Mouse (Mus musculus) regulatory T cell (primary cell): ENCODE measurements around the gene Hoxb6.

Source experiments
- in situ Hi-C: fragments of 300-600 bp; cut with MboI, MseI; formaldehyde crosslinking; loops from one replicate; pipeline ENCODE4 v1.15.1; 2025; ENCODE audit warnings: high pct_unique_total_duplicates

Hoxb6 gene

GRCm38 (mm10) chr11:96300354-96301063 is 8.2 kb downstream of the Hoxb6 start:
- in situ Hi-C loops, result loop anchor here (5.0 kb wide), 1 partner anchor 247 kb away; no protein-coding TSS in a partner anchor

- in situ Hi-C loops, result loop anchor here (5.0 kb wide), 1 partner anchor 246 kb away; no protein-coding TSS in a partner anchor
Observed at GRCm38 (mm10) chr11:96301064-96301431, 8.8 kb downstream of the Hoxb6 start.

- in situ Hi-C loops, result loop anchor here (5.0 kb wide), 1 partner anchor 245 kb away; no protein-coding TSS in a partner anchor
Observed at GRCm38 (mm10) chr11:96301837-96302236, 9.6 kb downstream of the Hoxb6 start.

DNA sequence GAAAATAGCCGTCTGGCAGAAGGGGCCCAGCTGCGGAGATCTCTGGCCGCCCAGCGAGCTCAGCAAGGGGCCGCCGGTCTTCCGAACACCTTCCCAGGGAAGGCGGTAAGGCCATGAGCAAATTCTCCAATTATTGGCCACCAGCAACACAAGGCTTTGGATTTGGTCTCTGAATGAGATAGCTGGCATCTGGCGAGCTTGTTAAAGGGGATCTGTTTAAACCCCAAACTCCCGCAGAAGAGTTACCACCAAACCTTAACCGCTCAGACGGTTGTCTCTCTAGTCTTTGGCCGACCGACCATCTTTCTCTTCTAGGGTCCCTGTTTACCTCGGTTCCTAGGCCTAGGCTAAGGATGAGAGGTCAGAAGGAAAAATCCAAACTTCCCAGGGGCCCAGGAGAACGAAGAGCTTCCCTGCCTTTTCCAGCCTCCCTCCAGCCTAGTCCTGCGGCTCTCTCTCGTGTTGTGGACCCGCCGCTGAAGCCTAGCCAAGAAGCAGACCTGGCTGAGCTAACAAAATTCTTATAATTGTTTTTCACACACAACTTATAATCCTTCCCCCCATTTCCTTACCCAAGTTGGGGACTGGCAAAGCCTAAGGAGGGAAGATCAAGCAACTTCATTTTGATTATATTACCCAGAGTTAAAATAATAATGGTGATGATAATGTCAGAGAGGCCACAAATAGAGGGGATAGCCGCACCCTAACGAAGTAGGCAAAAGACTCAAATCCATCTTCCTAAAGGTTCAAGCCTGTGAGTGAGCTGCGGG is 10.3 kb downstream of the Hoxb6 start:
- in situ Hi-C loops, result loop anchor here (5.0 kb wide), 1 partner anchor 245 kb away; no protein-coding TSS in a partner anchor

DNA sequence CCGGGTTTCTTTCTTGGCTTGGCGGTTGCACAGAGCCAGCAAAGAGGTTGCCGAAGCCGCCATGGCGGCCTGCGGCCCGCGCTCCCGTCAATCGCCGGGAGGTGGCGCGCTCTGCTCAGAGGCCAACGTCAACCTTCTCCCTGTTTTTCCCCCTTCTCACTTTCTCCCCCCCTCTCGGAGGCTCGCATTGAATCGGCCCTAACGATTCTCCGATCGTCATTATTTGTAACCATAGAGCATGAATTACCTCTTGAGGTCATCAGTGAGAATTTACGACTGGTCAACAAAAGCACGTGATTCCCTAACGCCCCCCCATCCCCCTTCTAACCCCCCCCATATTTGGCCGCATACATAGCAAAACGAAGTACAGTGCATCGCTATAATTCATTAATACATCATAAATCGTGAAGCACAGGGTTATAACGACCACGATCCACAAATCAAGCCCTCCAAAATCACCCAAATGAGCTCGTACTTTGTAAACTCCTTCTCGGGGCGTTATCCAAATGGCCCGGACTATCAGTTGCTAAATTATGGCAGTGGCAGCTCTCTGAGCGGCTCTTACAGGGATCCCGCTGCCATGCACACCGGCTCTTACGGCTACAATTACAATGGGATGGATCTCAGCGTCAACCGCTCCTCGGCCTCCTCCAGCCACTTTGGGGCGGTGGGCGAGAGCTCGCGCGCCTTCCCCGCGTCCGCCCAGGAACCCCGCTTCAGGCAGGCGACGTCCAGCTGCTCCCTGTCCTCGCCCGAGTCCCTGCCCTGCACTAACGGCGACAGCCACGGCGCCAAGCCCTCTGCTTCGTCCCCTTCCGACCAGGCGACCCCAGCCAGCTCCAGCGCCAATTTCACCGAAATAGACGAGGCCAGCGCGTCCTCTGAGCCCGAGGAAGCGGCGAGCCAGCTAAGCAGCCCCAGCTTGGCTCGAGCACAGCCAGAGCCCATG is 11.1 kb downstream of the Hoxb6 start, which contains the start of gene Hoxb5:
Hoxb5 (plus strand) TSS at position 186 of the 949 bp plus-strand sequence.
- in situ Hi-C loops, result loop anchor here (5.0 kb wide), 1 partner anchor 244 kb away; no protein-coding TSS in a partner anchor

DNA sequence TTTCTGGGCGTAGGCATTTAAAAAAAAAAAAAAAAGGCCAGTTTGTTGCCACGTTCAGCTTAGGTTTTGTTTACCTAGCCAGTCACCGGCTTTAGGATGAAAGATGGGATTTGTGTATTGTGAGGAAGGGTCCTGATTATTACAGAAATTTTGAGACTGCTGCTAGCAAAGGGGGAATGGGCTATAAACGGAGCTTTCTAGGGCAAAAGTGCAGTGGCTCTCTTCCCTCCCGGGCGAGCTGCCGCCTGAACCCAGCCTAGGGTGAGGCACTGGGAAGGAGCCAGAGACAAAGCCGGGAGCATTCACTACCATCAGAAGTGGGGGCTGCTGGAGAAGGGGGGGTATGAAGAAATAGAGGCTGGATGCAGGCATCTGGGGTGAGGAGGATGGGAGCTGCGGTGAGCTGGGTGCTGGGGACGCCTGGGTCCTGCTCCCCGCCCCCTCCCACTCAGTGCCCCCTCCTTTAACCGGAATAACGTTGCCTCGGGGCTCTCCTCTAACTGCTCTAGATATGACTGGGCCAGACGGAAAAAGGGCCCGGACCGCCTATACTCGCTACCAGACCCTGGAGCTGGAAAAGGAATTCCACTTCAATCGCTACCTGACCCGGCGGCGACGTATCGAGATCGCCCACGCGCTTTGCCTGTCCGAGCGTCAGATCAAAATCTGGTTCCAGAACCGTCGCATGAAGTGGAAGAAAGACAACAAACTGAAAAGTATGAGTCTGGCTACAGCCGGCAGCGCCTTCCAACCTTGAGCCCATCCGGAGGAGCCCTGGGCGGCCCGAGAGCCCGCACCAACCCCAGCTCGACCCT is 12.3 kb downstream of the Hoxb6 start:
- in situ Hi-C loops, result loop anchor here (5.0 kb wide), 1 partner anchor 243 kb away; no protein-coding TSS in a partner anchor

DNA sequence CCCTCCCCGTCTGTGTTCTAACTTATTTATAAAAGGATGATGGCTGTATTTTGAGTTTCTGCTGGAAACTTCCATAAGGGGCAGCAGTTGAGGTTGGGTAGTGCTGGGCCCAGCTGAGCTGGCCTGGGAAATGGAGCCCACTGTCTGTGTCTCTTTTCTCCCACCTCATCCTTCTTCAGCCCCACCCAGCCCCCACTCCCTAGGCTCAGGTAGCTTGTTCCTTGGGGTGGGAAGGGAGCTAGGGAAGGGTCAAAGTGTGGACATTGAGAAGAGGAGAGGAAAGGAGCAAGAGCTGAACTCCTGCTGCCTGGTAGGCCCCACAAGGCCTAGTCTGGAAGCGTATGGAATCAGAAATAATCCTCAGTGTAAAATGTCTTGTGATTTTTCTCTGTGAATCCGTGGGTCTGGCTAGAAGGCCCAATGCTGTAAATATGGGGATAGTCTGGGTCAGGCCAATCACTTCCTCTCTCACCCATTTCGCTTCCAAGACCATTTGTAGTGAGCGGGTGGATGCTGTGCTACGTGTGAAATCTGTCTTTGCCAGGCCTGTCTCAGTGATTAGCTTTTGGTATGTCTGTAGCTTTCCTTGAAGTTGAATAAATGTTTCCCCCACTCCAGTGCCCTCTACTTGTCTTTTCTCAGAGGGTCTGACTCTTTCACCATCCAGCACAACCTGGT is 13.4 kb downstream of the Hoxb6 start:
- in situ Hi-C loops, result no loop called here

GRCm38 (mm10) chr11:96306183-96306907 is 14.1 kb downstream of the Hoxb6 start:
- in situ Hi-C loops, result no loop called here

- in situ Hi-C loops, result no loop called here
Observed at GRCm38 (mm10) chr11:96306908-96307269, 14.6 kb downstream of the Hoxb6 start.

- in situ Hi-C loops, result no loop called here
Observed at GRCm38 (mm10) chr11:96308763-96309162, 16.5 kb downstream of the Hoxb6 start.

- in situ Hi-C loops, result no loop called here
Observed at GRCm38 (mm10) chr11:96309288-96309687, 17.0 kb downstream of the Hoxb6 start.

DNA sequence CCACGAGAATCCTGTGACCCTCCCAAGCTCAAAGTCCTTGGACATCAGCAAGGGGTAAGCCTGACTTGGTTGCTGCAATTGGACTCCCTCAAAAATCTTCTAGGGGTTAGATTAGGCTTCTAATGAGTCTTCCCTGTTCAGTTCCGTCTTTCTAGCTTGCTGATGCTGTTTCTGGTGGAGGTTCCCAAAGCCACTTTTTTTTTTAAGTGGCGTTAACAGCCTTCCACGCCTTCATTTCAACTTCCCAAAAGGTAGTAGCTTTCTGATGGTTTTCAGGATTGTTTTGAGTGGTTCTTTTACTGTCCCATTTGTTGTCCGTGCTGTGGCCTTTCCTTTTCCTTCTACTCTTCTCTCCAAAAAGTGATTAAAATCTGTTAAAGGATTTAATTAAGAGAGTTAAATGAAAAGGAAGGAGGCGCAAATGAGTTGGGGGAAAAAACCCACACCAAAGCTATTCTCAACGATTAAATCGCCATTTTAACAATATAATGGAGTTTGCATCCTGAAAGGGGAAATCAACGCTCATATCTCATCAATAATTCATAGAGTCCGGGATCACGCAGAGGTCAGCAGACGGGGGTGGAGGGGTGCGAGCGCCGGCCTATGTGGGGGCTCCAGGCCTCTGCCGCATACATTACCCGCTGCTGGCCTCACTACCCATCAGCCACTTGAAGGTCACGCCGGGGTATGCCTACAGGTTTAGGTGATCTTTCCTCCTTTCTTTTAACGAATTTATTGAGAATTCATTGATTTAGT is 18.1 kb downstream of the Hoxb6 start:
- in situ Hi-C loops, result loop anchor here (10.0 kb wide), 1 partner anchor 454 kb away; no protein-coding TSS in a partner anchor

DNA sequence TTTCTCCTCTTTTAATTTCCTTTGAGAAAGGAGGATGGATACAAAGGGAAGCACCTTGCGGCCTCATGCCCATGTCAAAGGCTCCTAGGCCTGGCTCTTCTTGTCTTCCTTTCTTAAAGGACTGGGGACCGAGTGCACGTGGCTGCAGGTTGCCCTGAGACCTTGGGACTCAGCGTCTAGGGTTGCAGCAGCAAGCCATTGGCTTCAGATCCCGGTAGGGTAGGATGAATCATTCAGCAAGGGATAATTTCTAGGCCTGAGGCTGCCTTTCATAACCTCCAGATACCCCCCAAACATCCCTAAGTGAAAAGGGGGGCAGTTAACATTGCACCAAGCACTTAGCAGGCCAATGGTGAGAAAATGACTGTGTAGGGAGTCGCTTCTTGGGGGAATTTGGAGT is 18.8 kb downstream of the Hoxb6 start:
- in situ Hi-C loops, result loop anchor here (10.0 kb wide), 1 partner anchor 454 kb away; no protein-coding TSS in a partner anchor

GRCm38 (mm10) chr11:96311520-96312417 is 19.5 kb downstream of the Hoxb6 start:
- in situ Hi-C loops, result loop anchor here (10.0 kb wide), 1 partner anchor 453 kb away; no protein-coding TSS in a partner anchor

- in situ Hi-C loops, result loop anchor here (10.0 kb wide), 1 partner anchor 452 kb away; no protein-coding TSS in a partner anchor
Observed at GRCm38 (mm10) chr11:96313134-96313533, 20.9 kb downstream of the Hoxb6 start.

DNA sequence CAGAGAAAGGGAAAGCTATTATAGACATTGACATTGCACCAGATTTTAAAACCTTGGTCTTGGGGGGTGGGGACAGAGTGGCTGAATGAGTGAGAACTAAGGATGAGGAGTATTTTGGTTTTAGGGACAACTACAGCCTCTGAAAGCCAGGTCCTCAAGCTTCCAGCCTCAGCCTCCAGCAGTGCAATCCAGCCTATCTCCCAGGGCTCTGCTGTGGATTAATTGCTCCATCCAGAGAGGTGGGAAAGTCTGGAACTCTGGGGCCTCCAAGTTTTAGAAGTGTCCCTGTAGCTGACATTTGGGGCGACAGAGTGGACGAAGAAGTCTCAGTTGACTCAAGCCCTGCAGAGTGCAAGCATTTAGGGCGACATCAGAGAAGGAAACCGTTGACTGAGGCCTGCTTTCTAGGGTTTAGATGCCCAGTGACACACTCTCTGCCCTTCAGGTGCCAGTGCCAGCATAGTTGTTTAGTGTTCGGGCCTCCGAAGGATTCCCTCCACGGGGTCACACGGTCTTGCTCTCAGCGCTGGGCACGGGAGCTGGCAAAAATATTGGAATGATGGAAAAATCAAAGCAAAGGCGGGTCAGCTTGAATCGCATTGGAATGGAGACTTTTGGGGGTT is 21.6 kb downstream of the Hoxb6 start:
- in situ Hi-C loops, result loop anchor here (10.0 kb wide), 1 partner anchor 451 kb away; no protein-coding TSS in a partner anchor
